Mouse (Mus musculus) brain, embryonic 14.5 days (tissue): ENCODE measurements at regions not wholly inside any gene's neighbourhood (a gene's known extent, or its start where the extent isn't known, plus 50 kb on each side); places are given as distances from the start of the nearest gene placed in this dataset.
A peak's percentile ranks its signal among the peaks of the same experiment; 100 is the strongest.

Experiments used
- DNase-seq: peaks from one replicate; pipeline ENCODE4 v3.0.0-alpha.2; 2011; ENCODE audit warnings: low read depth
- CTCF ChIP-seq: fragments of 200-500 bp; IDR thresholded peaks from 2 replicates; pipeline ENCODE4 v1.5.1; 2012; ENCODE audit warnings: inconsistent platforms, mild to moderate bottlenecking, moderate library complexity, borderline replicate concordance; ENCODE audit not compliant: insufficient read depth, insufficient read length; ENCODE audit errors: extremely low read depth
- POLR2A ChIP-seq: fragments of 200-500 bp; IDR thresholded peaks from 2 replicates; pipeline ENCODE4 v1.6.1; 2012; ENCODE audit warnings: mild to moderate bottlenecking, inconsistent platforms, borderline replicate concordance; ENCODE audit not compliant: poor library complexity, insufficient read depth, insufficient read length, severe bottlenecking; ENCODE audit errors: extremely low read depth

GRCm38 (mm10) chr5:85572531-85572930, 492.9 kb downstream of the Cenpc1 start:
- TF ChIP-seq CTCF: no peak
- TF ChIP-seq POLR2A: no peak

DNA sequence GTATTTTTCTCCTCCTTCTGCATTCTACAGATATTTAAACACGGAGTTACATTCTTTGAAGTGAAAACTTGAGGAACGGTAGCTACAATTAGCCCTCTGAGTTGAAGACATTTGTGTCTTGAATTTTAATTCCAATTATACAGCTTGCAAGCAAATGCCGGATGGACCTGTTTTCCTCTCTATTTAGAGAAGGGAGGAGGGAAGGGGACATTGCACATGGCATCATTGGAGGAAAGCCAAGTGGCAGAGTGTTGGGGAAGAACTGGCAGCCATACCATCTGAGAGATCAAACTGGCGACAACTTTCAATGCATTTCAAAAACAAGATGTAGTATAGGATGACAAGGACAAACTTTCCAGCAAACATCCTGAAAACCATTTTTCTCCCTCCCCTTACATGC, 493.4 kb downstream of the Cenpc1 start:
- DNase-seq: peak; percentile 95
- TF ChIP-seq POLR2A: no peak
- no peak for TF ChIP-seq CTCF

More at GRCm38 (mm10) chr5:85572531-85572930, 492.9 kb downstream of the Cenpc1 start:
- DNase-seq: peak; percentile 69

DNA sequence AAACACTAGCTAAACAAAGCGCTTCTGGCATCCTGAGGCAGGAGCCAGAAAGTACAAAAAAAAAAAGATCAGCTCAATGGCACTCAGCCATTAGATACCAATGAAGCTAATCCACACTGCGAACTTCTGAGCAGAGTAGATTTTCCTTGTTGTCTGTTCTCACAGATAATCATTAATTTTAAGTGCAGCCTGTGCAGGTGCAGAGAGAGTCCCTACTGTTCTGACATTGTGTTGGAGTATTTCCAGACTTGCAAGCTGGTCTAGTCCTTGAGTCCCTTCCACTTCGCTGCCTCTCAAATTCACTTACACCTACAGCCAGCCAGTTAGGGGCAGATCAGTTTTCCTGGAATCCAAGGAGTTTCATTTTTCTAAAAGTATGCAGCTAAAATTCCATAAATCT, 494.0 kb downstream of the Cenpc1 start:
- DNase-seq: peak; percentile 92
- TF ChIP-seq POLR2A (no peak), CTCF (no peak)

DNA sequence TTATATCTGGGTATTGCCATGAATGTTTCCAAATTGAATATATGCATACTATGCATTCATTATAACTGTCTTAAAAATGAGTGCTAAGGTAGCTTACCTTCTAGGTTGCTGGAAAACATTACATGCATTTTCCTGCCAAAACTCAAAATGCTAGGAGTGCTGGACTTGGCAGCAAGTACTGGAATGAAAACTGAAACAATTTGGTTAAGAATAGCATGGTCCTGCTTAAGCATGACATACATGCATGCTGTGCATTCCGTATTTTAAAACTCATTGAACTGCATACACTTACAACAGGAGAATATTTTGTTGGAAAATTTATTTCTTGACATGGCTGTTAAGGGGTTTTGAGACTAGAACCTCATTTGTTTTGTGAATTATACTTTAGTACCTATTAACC, 529.1 kb downstream of the Cenpc1 start:
- no peak for TF ChIP-seq POLR2A
- TF ChIP-seq CTCF: no peak
- DNase-seq: peak; percentile 43

GRCm38 (mm10) chr5:85525385-85526194, 539.8 kb downstream of the Cenpc1 start:
- peak; percentile 66 for DNase-seq
- TF ChIP-seq POLR2A (no peak), CTCF (no peak)

DNA sequence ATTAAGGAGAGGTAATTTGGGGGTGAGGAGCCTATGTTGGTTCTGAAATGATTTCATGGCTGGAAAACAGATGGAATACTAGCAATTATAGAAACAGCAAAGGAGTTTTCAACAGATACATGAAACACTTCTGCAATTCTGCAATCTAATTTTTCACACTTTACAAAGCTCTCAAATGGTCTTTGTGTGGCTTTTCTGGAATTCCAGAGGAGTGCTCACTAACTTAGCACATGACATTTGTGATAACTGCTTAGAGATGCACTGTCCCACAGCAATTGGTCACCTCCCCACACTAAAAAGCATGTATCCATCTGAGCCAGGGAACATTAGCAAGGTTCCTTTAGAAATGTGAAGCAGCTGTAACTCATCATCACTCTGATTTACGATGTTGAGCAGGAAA, 560.1 kb downstream of the Cenpc1 start:
- TF ChIP-seq POLR2A: no peak
- TF ChIP-seq CTCF: no peak
- no peak for DNase-seq

GRCm38 (mm10) chr5:85497261-85497660, 568.1 kb downstream of the Cenpc1 start:
- peak; percentile 70 for DNase-seq
- TF ChIP-seq CTCF (no peak), POLR2A (no peak)

- peak; percentile 78 for DNase-seq
- TF ChIP-seq POLR2A: no peak
- TF ChIP-seq CTCF: no peak
Measured at GRCm38 (mm10) chr5:85485733-85486322, 579.6 kb downstream of the Cenpc1 start.

DNA sequence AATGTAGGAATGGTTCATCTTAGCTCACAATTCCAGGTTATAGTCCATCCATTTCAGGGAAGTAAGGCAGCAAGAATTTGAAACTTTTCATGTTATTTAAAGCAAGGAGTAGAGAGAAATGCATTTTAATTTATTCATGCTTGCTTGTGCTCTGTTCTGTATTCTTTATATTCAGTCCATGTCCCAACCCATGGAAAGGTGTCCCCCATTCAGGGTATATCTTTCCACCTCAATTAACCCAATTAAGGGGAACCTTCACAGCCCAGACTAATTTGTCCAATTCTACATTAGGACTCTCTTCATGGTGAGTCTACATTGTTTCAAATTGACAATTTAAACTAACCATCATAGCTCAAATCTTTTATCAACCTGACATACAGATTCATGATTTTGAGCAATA, 580.2 kb downstream of the Cenpc1 start:
- TF ChIP-seq POLR2A (no peak), CTCF (no peak)
- peak; percentile 45 for DNase-seq

DNA sequence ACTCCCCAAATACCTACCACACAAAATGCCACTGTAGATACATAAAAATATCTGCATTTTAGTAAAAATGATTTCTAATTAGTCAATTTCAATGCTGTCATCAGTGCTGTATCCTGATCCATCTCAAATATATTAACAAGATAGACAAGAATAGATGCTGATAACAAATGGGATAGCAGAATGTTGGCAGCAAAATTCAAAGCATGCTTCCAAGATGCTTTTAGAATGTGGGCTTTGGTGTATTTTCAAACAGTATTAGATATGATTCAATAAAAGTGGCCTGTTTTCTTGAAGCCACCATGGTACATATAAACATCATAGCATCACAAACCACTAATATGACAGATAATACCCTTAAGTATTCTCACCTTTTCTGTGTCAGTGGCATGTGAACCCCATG, 597.6 kb downstream of the Cenpc1 start:
- peak; percentile 33 for DNase-seq
- TF ChIP-seq POLR2A (no peak), CTCF (no peak)

GRCm38 (mm10) chr5:85467151-85467550, 598.2 kb downstream of the Cenpc1 start:
- DNase-seq: no peak
- TF ChIP-seq CTCF (no peak), POLR2A (no peak)
